Mouse (Mus musculus) erythroid progenitor cell, adult 5-6 weeks (primary cell): ENCODE results near the gene Tnf. TPM values are rescaled to one million over a fixed set of nuclear protein-coding genes. Genes with fewer than 3 reads are reported as not detected.
A peak's percentile ranks its signal among the peaks of the same experiment; 100 is the strongest.
"Not testable (repeated sequence)": the region's sequence is repeated elsewhere in the genome, so short reads cannot be mapped to it uniquely, and the experiment has no call there.

ENCODE experiments used
- ATAC-seq: replicated peaks from 2 replicates; pipeline ENCODE4 v1.8.0; 2016; ENCODE audit warnings: moderate number of reproducible peaks, mild to moderate bottlenecking, moderate TSS enrichment, inconsistent platforms; ENCODE audit not compliant: poor library complexity, low FRiP score, severe bottlenecking
- total RNA-seq, 2 experiments: library from RNA; stranded (forward) in 1 of 2; stranded (reverse) in 1 of 2; fragments of 150-400 nt in 1 of 2; fragments of 186-747, 209-891 nt in 1 of 2; gene quantifications; 2 replicates each; pipeline versions ENCODE4 v1.2.3 to v1.2.4; 2015 to 2017; ENCODE audit warnings: low replicate concordance in 2 of 2

Gene Tnf
- total RNA-seq, 2 experiments from 2014 or later: 3.2 to 9.6 TPM

DNA sequence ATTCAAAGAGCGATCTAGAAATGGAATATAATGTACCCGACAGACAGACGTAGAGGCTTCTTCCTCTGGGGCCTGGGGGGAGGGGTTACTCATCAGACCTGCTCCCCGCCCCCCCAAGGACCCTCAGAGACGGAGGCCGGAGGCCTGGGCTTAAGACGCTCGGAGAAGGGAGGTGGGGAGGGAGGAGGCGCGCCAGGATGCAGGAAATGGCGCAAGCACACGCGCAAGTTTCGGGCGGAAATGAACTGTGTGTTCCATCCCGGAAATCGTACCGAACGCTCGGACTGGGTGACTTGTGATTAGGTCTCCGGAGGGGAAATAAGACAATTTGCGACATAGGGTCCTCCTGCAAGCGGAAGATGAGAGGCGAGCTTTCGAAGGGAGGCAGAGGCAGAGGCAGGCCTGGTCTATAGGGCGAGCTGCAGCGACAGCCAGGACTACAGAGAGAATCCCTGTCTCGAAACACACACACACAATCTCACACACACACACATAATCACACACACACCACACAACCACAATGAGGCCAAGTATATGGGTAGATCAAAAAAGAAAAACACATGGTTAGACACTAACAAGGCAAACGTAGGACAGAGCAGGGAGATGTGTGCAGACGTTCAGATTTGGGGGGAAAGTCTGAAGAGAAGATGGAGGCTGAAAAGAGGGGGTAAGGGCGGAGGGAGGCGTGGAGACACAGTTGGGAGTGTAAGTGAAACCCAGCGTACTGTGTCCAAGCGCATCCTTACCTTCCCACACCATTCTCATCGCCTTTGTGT, 34.0 kb upstream of the Tnf start, which contains the start of gene Nfkbil1:
Gene Nfkbil1, minus strand, starts transcription at position 179 of the 776 bp plus-strand sequence.
- ATAC-seq: peak; percentile 70

DNA sequence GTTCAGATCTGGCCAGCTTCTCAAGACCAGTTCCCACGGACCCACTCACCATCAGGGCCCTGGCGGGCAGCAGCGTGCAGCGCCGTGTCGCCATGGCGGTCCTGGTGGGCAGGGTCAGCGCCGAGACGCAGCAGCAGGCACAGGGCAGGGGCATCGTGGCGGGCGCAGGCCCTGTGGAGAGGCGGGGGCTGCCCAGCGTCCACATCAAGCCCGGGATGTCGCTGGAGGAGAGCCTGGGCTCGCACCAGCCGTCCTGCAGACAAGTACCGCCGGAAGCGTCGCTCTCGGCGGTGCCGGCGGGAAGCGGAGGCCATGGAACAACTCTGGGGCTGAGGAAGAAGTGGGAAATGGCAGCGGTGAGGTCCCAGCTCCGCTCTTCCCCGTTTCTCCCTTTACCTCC, 33.1 kb upstream of the Tnf start:
- no peak for ATAC-seq

DNA sequence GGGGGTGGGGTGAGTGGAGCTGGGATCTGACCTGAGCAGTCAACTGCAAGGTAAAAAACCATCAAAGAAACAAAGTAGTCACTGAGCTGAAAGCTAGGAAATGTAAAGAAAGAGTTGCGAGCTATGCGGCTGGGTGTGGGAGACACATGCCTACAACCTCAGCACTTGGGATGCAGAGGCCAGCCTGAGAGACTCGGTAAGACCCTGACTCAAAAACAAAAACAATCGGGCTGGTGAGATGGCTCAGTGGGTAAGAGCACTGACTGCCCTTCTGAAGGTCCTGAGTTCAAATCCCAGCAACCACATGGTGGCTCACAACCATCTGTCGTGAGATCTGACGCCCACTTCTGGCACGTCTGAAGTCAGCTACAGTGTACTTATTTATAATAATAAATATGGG, 32.3 kb upstream of the Tnf start:
- not testable (repeated sequence) for ATAC-seq

DNA sequence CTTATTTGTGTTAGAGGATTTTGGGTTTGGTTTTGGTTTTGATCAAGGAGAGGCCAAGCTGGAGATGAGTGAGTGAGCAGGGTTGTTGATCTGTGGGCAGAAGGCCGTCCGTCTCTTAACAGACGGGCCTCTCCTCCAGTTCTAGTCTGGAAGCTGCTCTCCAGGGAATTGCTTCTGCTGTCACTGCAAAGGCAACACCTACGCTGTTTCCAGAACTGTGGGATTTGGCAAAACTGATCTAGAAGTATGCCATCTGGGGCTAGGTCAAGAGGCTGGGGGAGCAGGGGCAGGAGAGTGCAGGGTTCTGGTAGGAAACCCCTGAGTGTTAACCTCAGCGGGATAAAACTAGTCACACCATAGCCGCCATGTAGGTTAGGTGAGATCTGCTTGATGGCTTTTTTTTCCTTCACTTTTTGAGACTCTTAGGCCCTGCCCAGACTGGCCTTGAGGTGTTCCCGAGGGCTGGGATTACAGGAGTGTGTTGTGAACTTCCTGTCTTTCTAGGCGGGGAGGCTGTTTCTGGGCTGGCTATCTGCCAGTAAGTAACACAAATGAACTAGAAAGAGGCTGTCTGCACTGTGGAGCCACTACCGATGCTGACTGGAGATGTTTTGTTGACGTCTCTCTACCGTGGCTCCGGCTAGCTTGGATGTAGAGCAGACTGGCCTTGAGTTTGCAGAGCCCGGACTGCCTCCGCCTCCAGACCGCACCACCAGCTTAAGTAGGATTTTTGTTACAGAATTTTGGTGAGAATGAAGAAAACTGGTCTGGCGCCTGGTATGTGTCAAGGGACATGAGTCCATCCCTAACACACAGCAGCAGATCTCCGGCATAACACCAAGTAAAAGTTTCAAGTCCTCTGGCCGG, 31.5 kb upstream of the Tnf start, which contains the start of gene Atp6v1g2:
Gene Atp6v1g2, plus strand, starts transcription at position 547 of the 867 bp plus-strand sequence.
- ATAC-seq: no peak

DNA sequence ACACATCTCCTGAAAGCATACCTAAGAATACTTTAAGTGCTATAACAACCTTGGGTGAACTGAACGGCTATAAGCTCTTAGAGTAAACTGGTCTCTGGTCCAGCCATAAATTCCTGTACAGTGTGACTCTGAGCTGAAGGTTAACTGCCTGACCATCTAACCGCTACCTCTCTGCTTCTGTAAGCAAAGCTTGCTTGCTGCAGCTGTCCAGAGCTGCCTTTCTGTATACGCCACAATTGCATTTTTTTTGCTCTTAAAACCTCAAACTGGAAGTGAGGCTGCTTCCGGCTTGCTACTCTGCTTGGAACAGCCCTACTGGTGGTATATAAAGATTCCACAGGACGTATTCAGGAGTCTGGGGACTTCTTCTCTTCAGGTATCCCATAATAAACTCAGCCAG, 30.9 kb upstream of the Tnf start:
- ATAC-seq: no peak; the same call in 1 of the 2 replicates

DNA sequence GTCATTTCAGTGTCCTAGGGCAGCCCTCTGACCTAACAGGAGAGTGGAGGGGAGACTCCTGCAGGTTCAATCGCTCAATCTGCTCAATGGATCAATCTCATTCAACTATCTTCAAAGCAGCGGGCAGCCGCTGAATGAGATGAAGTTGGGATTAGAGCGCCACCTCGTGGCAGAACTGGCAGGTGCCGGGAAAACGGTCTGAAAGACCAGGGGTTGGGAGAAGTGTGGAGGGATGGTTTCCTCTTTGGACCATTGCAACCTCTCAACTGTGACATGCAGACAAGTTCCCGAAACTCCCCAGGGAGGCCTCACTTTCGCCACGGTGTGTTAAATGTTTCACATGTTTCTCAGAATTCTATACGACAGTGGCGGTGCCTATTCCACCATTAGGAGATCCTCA, 30.2 kb upstream of the Tnf start:
- peak; percentile 60 for ATAC-seq

DNA sequence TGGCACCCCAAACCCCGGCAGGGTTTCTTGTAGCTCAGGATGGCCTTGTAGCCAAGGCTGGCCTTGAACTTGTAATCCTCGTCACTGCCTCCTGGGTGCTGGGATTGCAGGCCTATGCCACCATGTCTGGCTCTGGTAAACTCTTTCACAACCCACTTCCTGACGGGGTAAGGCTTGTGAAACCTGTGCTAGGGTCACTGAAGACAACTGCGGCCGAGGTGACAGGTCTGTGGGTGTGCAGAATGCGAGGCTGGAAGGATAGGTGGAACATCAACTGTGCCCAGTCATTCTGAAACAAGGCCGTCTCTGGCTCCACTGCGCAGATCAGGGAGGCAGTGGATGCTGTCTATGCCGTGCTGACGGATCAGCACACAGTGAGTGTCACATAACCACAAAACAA, 29.2 kb upstream of the Tnf start:
- ATAC-seq: no peak

DNA sequence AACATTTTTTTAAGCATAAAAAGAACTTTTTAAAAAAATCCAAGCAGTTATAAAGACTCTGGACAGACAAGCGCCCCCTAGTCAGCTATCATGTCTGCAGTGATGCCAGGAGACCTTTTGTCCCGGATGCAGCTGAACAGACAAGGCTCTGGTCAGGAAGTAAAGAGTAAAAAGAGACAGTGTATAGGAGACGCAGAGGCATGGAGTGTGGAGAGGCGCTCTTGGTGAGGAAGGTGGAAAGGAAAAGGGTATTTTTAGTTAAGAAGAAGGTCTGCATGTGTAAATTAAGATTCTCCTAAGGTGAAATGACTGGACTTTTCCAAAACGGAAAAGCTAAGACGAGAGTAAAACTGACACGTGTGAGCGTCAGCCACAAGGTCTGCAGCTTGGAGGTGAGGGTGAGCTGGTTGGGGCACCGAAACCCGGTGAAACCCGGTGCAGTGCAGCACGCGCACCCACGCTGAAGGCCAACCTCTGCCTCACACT, 24.8 kb upstream of the Tnf start:
- ATAC-seq: no peak

DNA sequence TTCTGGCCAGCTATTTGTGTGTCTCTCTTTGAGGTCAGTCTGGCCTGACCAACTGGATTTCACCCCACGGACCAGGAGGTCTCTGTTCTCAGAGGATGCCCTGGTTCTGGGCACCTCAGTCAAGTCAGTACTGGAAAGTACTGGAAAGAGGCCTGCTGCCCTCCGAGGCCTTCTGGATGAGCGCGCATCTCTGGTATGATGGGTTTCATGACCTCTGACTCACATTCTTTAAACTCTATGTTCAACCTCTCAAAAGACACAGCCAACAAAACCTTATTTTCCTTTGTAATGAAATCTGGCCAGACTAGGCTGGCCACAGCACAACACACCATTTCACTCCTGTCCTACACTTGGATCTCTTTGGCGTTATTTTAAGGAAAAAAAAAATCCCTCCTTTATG, 23.6 kb upstream of the Tnf start:
- no peak for ATAC-seq

DNA sequence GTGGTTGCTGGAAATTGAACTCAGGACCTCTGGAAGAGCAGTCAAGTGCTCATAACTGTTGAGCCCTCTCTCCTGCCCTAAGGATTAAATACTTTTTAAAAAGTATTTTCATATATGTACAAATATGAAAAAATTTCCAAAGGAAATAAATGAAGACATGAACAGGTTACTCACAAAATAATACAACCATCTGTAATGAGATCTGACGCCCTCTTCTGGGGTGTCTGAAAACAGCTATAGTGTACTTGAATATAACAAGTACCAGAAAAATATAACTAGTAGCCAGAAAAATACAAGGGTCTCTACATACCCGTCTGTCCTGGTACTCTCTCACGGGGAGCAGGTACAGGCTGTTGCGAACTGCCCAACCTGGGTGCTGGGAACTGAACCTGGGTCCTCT, 22.8 kb upstream of the Tnf start:
- ATAC-seq: no peak

DNA sequence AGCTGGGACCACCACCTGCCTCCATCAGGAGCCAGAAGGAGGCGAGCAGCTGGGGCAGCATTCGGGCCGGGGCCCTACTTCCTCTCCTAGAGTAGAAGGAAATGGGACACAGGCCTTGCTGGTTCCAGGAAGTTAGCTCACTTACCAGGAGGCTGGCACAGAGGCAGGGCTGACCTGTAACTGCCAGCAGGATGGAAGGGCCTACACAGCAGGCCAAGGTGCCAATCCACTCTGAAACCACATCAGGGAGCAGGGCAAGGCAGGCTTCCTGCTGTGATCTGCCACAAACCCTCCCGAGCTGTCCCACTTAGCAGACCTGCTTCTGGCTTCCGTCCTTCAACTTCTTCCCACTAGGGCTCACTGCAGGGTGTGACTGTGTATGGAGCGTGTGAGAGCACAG, 20.5 kb upstream of the Tnf start:
- ATAC-seq: no peak

DNA sequence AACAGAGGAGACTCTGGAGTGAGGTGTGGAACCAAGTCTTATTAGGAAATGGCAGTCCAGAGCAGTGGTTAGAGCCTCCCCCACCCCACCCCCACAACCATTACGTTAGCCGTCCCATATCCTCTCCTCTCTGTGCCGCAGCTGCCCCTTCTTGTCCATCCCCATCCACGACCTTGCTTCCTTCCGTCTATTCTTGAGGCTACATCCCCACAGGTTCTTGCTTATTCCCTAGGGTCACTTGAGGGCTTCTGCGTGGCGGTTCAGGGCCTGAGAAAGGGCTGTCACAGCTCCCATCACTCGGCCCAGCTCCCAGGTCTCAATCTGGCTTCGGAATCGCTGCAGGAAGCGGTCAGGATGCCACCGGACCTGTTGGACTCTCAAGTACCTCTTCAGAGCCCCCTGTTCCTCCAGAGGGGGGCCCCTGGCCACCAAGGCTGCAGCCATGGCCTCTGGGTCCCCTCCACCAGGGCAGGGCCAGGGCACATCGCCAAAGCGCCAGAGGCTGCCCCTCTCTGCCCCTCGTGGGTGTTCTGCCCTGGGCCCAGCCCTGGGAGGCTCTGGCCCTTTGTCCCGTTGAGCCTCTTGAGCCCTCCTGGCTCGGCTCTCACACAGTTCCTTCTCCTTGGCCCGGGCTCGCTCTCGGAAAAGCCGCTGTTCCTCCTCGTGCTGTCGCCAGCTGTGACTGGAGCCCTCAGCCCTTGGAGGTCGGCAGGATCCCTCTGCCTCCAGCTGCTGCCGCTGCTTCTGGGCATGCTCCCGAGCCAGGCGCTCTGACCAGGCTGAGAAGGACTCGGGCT, 18.5 kb upstream of the Tnf start, which contains the start of gene Gm16181:
Gene Gm16181, plus strand, starts transcription at position 679 of the 797 bp plus-strand sequence.
- no peak for ATAC-seq

DNA sequence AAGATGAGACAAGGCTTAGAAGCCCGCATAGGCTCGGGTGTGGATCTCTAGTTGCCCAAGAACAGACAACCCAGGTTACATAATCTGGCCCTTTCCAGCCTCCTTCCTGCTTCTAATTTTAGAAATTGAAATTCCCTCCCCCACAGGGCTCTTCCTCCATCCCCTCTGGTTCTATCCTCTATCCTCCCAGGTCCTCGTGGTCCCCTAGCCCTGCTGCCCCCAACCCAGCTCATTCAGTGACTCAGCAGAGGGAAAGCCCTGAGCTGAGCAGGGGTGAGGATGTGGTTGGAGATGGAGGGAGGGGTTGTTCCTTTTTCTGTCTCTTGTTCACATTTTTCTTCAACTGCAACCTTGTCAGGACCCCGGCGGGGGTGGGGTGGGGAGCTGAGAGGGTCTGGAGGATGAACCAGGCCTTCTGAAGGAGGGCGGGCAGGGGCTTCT, 17.8 kb upstream of the Tnf start:
- no peak for ATAC-seq

DNA sequence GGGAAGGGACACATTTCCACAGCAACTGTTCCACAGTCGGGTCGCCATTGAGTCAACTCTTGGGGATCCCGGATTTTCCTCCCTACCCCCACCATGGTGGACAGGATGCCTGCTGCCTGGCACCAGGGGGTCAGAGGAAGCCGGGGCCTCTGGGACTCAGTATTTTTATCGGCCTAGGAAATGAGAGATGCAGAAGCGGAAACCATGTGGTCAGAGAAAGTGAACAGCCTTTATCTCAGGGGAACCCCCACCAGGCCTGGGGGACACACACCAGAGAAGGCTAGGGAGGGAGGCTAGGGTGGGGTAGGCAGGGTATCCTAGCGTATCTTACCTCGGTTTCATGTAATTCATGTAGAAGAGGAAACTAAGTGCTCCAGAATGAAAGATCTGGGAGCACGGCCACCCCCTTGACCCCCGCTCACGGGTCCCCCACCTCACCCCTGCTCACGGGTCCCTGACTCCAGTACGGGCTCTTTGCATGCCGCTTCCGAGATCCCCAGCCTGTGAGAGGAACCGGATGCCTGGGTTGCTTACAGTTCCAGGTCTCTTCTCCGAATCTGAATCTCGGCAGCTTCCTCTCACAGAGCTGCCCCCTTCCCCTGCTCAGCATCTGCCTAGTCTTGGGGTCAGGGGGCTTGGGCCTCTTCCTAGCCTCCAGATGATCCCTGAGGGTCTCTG, 16.8 kb upstream of the Tnf start:
- ATAC-seq: no peak

DNA sequence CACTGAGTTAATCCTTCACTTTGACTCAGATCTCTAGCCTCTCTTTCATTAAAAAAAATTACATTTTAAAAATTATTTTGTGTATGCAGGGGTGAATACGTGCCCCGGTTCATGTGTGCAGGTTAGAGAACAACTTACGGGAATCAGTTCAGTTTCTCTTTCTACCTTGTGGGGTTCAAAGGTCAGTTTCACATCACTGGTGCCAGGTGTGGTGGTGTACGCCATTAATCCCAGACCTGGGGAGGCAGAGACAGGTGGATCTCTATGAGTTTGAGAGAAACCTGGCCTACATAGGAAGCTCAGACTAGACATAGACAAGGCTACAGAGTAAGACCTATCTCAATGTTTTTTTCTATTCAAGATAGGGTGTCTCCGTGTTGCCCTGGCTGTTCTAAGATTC, 11.3 kb upstream of the Tnf start:
- no peak for ATAC-seq

DNA sequence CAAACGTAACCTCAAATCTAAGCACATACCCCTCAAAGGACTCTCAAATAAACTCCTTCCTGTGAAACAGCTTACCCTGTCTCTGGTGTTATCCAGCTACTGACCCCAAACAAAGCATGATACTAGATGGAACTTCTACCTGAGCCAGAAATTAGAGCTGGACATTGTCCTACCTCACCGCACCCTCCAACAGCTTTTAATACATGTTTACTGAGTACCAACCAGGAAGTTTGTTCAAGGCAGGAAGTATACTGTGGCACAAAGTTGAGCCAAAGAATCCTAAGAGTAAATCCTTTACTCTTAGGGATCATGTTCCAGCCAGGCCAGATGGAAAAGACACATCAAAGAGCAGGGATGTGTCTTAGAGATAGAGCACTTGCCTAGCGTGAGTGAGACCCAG, 8.8 kb upstream of the Tnf start:
- ATAC-seq: no peak

DNA sequence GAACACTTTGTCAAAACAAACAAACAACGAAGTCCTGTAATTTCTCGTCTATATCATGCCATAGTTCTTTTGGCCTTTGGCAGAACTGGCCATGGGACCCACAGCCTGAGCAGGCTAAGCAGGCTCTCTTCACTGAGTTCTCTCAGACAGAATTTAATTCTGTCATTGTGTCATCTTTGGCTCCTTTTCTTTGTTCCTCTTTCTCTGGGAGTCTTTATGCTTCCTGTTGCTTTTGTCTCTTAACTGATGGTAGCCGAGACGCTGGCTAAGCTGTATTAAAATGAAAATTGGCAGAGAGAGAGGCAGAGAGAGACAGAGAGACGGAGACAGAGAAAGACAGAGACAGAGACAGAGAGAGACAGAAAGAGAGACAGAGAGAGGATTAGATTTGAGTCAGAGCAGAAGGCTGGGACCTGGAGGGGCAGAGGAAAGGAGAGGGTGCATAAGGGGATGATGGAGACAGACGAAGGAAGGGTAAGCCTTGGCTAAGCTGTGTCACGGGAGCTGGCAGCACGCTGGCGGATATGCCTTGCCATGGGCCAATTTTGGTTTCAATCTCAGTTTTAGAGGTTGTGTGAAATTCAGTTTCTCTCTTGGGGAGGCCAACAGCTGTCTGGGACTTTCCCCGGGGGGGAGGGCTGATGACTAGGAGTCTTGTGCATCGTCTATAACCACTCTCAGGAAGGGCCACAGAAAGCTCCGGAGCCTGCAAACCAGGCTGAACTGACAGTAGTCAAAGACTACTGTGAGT, 8.2 kb upstream of the Tnf start:
- no peak for ATAC-seq

DNA sequence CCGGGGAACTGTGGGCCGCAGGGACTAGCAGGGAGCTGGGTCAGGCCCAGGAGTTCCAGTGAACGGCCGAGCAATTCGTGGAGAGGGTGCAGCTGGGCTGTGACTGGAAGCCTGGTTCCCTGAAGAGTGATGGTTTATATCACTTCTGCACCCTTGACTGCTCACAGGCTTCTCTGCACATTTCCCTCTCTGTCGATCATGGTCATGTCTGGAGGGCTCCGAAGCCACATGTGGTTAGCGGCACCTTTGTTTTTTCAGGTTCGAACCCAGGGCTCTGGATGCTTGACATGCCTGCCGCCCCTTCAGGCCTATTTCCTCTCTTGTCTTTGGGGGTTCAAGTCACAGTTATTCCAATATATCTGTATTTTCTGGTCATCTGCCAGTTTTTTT, 3.6 kb upstream of the Tnf start:
- ATAC-seq: no peak
